Mouse (Mus musculus): ENCODE data around the gene Slc1a1. TPM values are rescaled to one million over a fixed set of nuclear protein-coding genes. Genes with fewer than 3 reads are reported as not detected.

The Slc1a1 gene
- polyA plus RNA-seq, 1 experiment from 2014 or later: 13.2 TPM

- DNase-seq (ENCODE audit: low spot score) (no peak), ATAC-seq (no peak)
- no peak overlapping the region for H3K27ac ChIP-seq (ENCODE audit: low read length)
- no peak for TF ChIP-seq EP300 (IDR thresholded peaks at IDR 0.05)
- no peak for TF ChIP-seq CTCF (IDR thresholded peaks at IDR 0.05)
- no peaks in the 10 kb centered on the region for H3K9me3 ChIP-seq (ENCODE audit: low read length)
- peaks cover 9% of the 10 kb centered on the region; the same call in 1 of the 2 replicates for H3K4me1 ChIP-seq (ENCODE audit: insufficient read depth, low read depth, low read length)
- H3K27me3 ChIP-seq (replicated peaks; ENCODE audit: insufficient read depth, low read length): no peaks in the 10 kb centered on the region
- H3K9ac ChIP-seq (replicated peaks; ENCODE audit: low read depth): no peak overlapping the region
- no peak overlapping the region for H3K4me3 ChIP-seq (ENCODE audit: low read depth, low read length)
- H3K36me3 ChIP-seq (ENCODE audit: insufficient read depth, low read length): no peaks in the 10 kb centered on the region
- H3K4me2 ChIP-seq (replicated peaks; ENCODE audit: low read depth, low read length): no peak overlapping the region
Measured at GRCm38 (mm10) chr19:28831324-28831723, 3.5 kb upstream of the Slc1a1 start.

GRCm38 (mm10) chr19:28832605-28833004 lies 2.2 kb upstream of the Slc1a1 start:
- no peaks in the 10 kb centered on the region for H3K27me3 ChIP-seq (replicated peaks; ENCODE audit: insufficient read depth, low read length)
- H3K4me1 ChIP-seq (ENCODE audit: insufficient read depth, low read depth, low read length): peaks cover 11% of the 10 kb centered on the region; the same call in 1 of the 2 replicates
- WGBS: 87% methylated on average over 3 of the region's 3 CpGs
- no peak overlapping the region for H3K4me3 ChIP-seq (ENCODE audit: low read depth, low read length)
- no peak for ATAC-seq
- H3K4me2 ChIP-seq (replicated peaks; ENCODE audit: low read depth, low read length): no peak overlapping the region
- no peak overlapping the region for H3K27ac ChIP-seq (ENCODE audit: low read length)
- H3K36me3 ChIP-seq (ENCODE audit: insufficient read depth, low read length): no peaks in the 10 kb centered on the region
- TF ChIP-seq CTCF (IDR thresholded peaks at IDR 0.05) (no peak), EP300 (IDR thresholded peaks at IDR 0.05) (no peak)
- no peaks in the 10 kb centered on the region for H3K9me3 ChIP-seq (ENCODE audit: low read length)
- DNase-seq (ENCODE audit: low spot score): no peak
- H3K9ac ChIP-seq (replicated peaks; ENCODE audit: low read depth): no peak overlapping the region

GRCm38 (mm10) chr19:28834388-28834787 lies 461 bp upstream of the Slc1a1 start:
- WGBS: 9% methylated on average over 10 of the region's 10 CpGs
- ATAC-seq: peak; percentile 65
- Histone ChIP-seq H3K27me3 (replicated peaks; ENCODE audit: insufficient read depth, low read length) (no peaks in the 10 kb centered on the region), H3K27ac (ENCODE audit: low read length) (no peak overlapping the region), H3K4me1 (ENCODE audit: insufficient read depth, low read depth, low read length) (peaks cover 8% of the 10 kb centered on the region; the same call in 1 of the 2 replicates), H3K4me2 (replicated peaks; ENCODE audit: low read depth, low read length) (peak overlapping the region; percentile 91), H3K9ac (replicated peaks; ENCODE audit: low read depth) (no peak overlapping the region), H3K4me3 (ENCODE audit: low read depth, low read length) (peak overlapping the region; percentile 57), H3K36me3 (ENCODE audit: insufficient read depth, low read length) (no peaks in the 10 kb centered on the region), H3K9me3 (ENCODE audit: low read length) (no peaks in the 10 kb centered on the region)
- TF ChIP-seq CTCF (IDR thresholded peaks at IDR 0.05) (peak; percentile 20; the same call in 1 of the 2 replicates), EP300 (IDR thresholded peaks at IDR 0.05) (no peak)
- peak; percentile 43 for DNase-seq (ENCODE audit: low spot score)

- Histone ChIP-seq H3K27ac (ENCODE audit: low read length) (no peak overlapping the region), H3K4me1 (ENCODE audit: insufficient read depth, low read depth, low read length) (peaks cover 8% of the 10 kb centered on the region; the same call in 1 of the 2 replicates), H3K36me3 (ENCODE audit: insufficient read depth, low read length) (no peaks in the 10 kb centered on the region), H3K4me2 (replicated peaks; ENCODE audit: low read depth, low read length) (peak overlapping the region; percentile 91), H3K9ac (replicated peaks; ENCODE audit: low read depth) (peak overlapping the region; percentile 44), H3K9me3 (ENCODE audit: low read length) (no peaks in the 10 kb centered on the region), H3K4me3 (ENCODE audit: low read depth, low read length) (peak overlapping the region; percentile 57), H3K27me3 (replicated peaks; ENCODE audit: insufficient read depth, low read length) (no peaks in the 10 kb centered on the region)
- 11% methylated on average over 9 of the region's 9 CpGs for WGBS
- no peak for TF ChIP-seq CTCF (IDR thresholded peaks at IDR 0.05)
- no peak for TF ChIP-seq EP300 (IDR thresholded peaks at IDR 0.05)
- DNase-seq (ENCODE audit: low spot score) (no peak), ATAC-seq (peak; percentile 11; the same call in 1 of the 2 replicates)
Measured at GRCm38 (mm10) chr19:28835500-28835864, 633 bp downstream of the Slc1a1 start.

GRCm38 (mm10) chr19:28836116-28836515 lies 1.3 kb downstream of the Slc1a1 start:
- 30% methylated on average over 3 of the region's 3 CpGs for WGBS
- Histone ChIP-seq H3K36me3 (ENCODE audit: insufficient read depth, low read length) (no peaks in the 10 kb centered on the region), H3K9ac (replicated peaks; ENCODE audit: low read depth) (no peak overlapping the region), H3K4me2 (replicated peaks; ENCODE audit: low read depth, low read length) (peak overlapping the region; percentile 91), H3K9me3 (ENCODE audit: low read length) (no peaks in the 10 kb centered on the region), H3K4me3 (ENCODE audit: low read depth, low read length) (no peak overlapping the region), H3K27ac (ENCODE audit: low read length) (no peak overlapping the region), H3K4me1 (ENCODE audit: insufficient read depth, low read depth, low read length) (peaks cover 8% of the 10 kb centered on the region; the same call in 1 of the 2 replicates), H3K27me3 (replicated peaks; ENCODE audit: insufficient read depth, low read length) (no peaks in the 10 kb centered on the region)
- ATAC-seq: no peak
- TF ChIP-seq CTCF (IDR thresholded peaks at IDR 0.05): no peak
- TF ChIP-seq EP300 (IDR thresholded peaks at IDR 0.05): no peak
- DNase-seq (ENCODE audit: low spot score): no peak

GRCm38 (mm10) chr19:28836651-28837410 lies 2.0 kb downstream of the Slc1a1 start:
- ATAC-seq (no peak), DNase-seq (ENCODE audit: low spot score) (no peak)
- no peaks in the 10 kb centered on the region for H3K36me3 ChIP-seq (ENCODE audit: insufficient read depth, low read length)
- TF ChIP-seq EP300 (IDR thresholded peaks at IDR 0.05): no peak
- no peaks in the 10 kb centered on the region for H3K9me3 ChIP-seq (ENCODE audit: low read length)
- H3K4me3 ChIP-seq (ENCODE audit: low read depth, low read length): no peak overlapping the region
- H3K4me2 ChIP-seq (replicated peaks; ENCODE audit: low read depth, low read length): peak overlapping the region; percentile 91; the same call in 1 of the 2 replicates
- 72% methylated on average over 11 of the region's 11 CpGs for WGBS
- peaks cover 8% of the 10 kb centered on the region; the same call in 1 of the 2 replicates for H3K4me1 ChIP-seq (ENCODE audit: insufficient read depth, low read depth, low read length)
- H3K27ac ChIP-seq (ENCODE audit: low read length): no peak overlapping the region
- no peak overlapping the region for H3K9ac ChIP-seq (replicated peaks; ENCODE audit: low read depth)
- no peaks in the 10 kb centered on the region for H3K27me3 ChIP-seq (replicated peaks; ENCODE audit: insufficient read depth, low read length)

All from lung, postnatal 0 days (tissue).